Mouse (Mus musculus) stomach, postnatal 0 days (tissue): ENCODE results near the gene Selenom.

Source experiments
- CTCF ChIP-seq: IDR thresholded peaks from 2 replicates; pipeline ENCODE4 v1.5.1; 2016; ENCODE audit warnings: antibody characterized with exemption, low read depth, mild to moderate bottlenecking, moderate library complexity
- EP300 ChIP-seq: optimal IDR thresholded peaks from 2 replicates; pipeline ENCODE3; 2016; ENCODE audit warnings: antibody characterized with exemption

GRCm38 (mm10) chr11:3489036-3489435 lies 25.4 kb upstream of the Selenom start:
- no peak for TF ChIP-seq CTCF
- no peak for TF ChIP-seq EP300
